Mouse (Mus musculus): Measurements from ENCODE around the gene Gm26661. TPM values are rescaled to one million over a fixed set of nuclear protein-coding genes. Genes with fewer than 3 reads are reported as not detected.

Gene Gm26661
- not detected in 2 replicates for polyA plus RNA-seq (2015; fragmentation: Nextera tagmentation; extraction: Ambion mirVana)

- TF ChIP-seq CTCF (IDR thresholded peaks at IDR 0.05; ENCODE audit: low read depth), result peak; percentile 64
- Histone ChIP-seq H3K27ac (ENCODE audit: low read depth, low read length) (no peak within 1 kb of the TSS), H3K36me3 (ENCODE audit: control insufficient read depth, insufficient read depth) (no peaks in the 10 kb centered on the region), H3K4me3 (ENCODE audit: low read depth, low read length) (peak within 1 kb of the TSS; percentile 32), H3K9ac (ENCODE audit: low read depth, low read length) (no peak within 1 kb of the TSS), H3K4me1 (replicated peaks; ENCODE audit: control insufficient read depth, insufficient read depth, low read length) (no peaks in the 10 kb centered on the region), H3K27me3 (replicated peaks; ENCODE audit: control insufficient read depth, insufficient read depth, low read length) (no peaks in the 10 kb centered on the region), H3K4me2 (replicated peaks; ENCODE audit: low read depth) (peak within 1 kb of the TSS; percentile 63), H3K9me3 (ENCODE audit: control insufficient read depth) (no peaks in the 10 kb centered on the region)
- ATAC-seq, result peak; percentile 86
- WGBS, result 2% methylated on average over 30 of the region's 30 CpGs
Measured at GRCm38 (mm10) chr14:7791532-7792159, at the start of gene Gm26661. Gene Gm26661, plus strand, starts transcription at chr14:7791587.

GRCm38 (mm10) chr14:7748944-7749763 lies 42.2 kb upstream of the Gm26661 start:
- H3K4me2 ChIP-seq (replicated peaks; ENCODE audit: low read depth), result no peak overlapping the region; the same call in 1 of the 2 replicates

GRCm38 (mm10) chr14:7749764-7750089 lies 41.7 kb upstream of the Gm26661 start:
- 16% methylated on average over 4 of the region's 4 CpGs for WGBS
- no peak for ATAC-seq
- Histone ChIP-seq H3K4me3 (ENCODE audit: low read depth, low read length) (no peak overlapping the region), H3K9me3 (ENCODE audit: control insufficient read depth) (no peaks in the 10 kb centered on the region), H3K4me2 (replicated peaks; ENCODE audit: low read depth) (no peak overlapping the region), H3K9ac (ENCODE audit: low read depth, low read length) (no peak overlapping the region), H3K27me3 (replicated peaks; ENCODE audit: control insufficient read depth, insufficient read depth, low read length) (no peaks in the 10 kb centered on the region), H3K27ac (ENCODE audit: low read depth, low read length) (no peak overlapping the region), H3K36me3 (ENCODE audit: control insufficient read depth, insufficient read depth) (no peaks in the 10 kb centered on the region), H3K4me1 (replicated peaks; ENCODE audit: control insufficient read depth, insufficient read depth, low read length) (no peaks in the 10 kb centered on the region)
- no peak for TF ChIP-seq CTCF (IDR thresholded peaks at IDR 0.05; ENCODE audit: low read depth)

More at GRCm38 (mm10) chr14:7748944-7749763, 42.2 kb upstream of the Gm26661 start:
- Histone ChIP-seq H3K4me1 (replicated peaks; ENCODE audit: control insufficient read depth, insufficient read depth, low read length) (no peaks in the 10 kb centered on the region), H3K9me3 (ENCODE audit: control insufficient read depth) (no peaks in the 10 kb centered on the region), H3K27ac (ENCODE audit: low read depth, low read length) (no peak overlapping the region), H3K36me3 (ENCODE audit: control insufficient read depth, insufficient read depth) (no peaks in the 10 kb centered on the region), H3K4me3 (ENCODE audit: low read depth, low read length) (no peak overlapping the region), H3K27me3 (replicated peaks; ENCODE audit: control insufficient read depth, insufficient read depth, low read length) (no peaks in the 10 kb centered on the region), H3K9ac (ENCODE audit: low read depth, low read length) (no peak overlapping the region)
- TF ChIP-seq CTCF (IDR thresholded peaks at IDR 0.05; ENCODE audit: low read depth), result peak; percentile 82
- 28% methylated on average over 11 of the region's 11 CpGs for WGBS
- no peak for ATAC-seq

- no peaks in the 10 kb centered on the region for H3K9me3 ChIP-seq (ENCODE audit: control insufficient read depth)
- no peak overlapping the region for H3K9ac ChIP-seq (ENCODE audit: low read depth, low read length)
- TF ChIP-seq CTCF (IDR thresholded peaks at IDR 0.05; ENCODE audit: low read depth), result peak; percentile 96
- H3K36me3 ChIP-seq (ENCODE audit: control insufficient read depth, insufficient read depth), result no peaks in the 10 kb centered on the region
- no peak overlapping the region for H3K4me3 ChIP-seq (ENCODE audit: low read depth, low read length)
- no peaks in the 10 kb centered on the region for H3K27me3 ChIP-seq (replicated peaks; ENCODE audit: control insufficient read depth, insufficient read depth, low read length)
- WGBS, result 13% methylated on average over 9 of the region's 9 CpGs
- H3K27ac ChIP-seq (ENCODE audit: low read depth, low read length), result no peak overlapping the region
- ATAC-seq, result peak; percentile 86
- no peak overlapping the region for H3K4me2 ChIP-seq (replicated peaks; ENCODE audit: low read depth)
- H3K4me1 ChIP-seq (replicated peaks; ENCODE audit: control insufficient read depth, insufficient read depth, low read length), result no peaks in the 10 kb centered on the region
Measured at GRCm38 (mm10) chr14:7765569-7766314, 25.6 kb upstream of the Gm26661 start.

- WGBS, result 28% methylated on average over 24 of the region's 24 CpGs
- H3K36me3 ChIP-seq (ENCODE audit: control insufficient read depth, insufficient read depth), result no peaks in the 10 kb centered on the region
- H3K27ac ChIP-seq (ENCODE audit: low read depth, low read length), result no peak overlapping the region
- peak; percentile 49; the same call in 1 of the 2 replicates for ATAC-seq
- peak overlapping the region; percentile 57 for H3K4me2 ChIP-seq (replicated peaks; ENCODE audit: low read depth)
- H3K9me3 ChIP-seq (ENCODE audit: control insufficient read depth), result no peaks in the 10 kb centered on the region
- peak overlapping the region; percentile 46 for H3K4me3 ChIP-seq (ENCODE audit: low read depth, low read length)
- TF ChIP-seq CTCF (IDR thresholded peaks at IDR 0.05; ENCODE audit: low read depth), result no peak
- H3K4me1 ChIP-seq (replicated peaks; ENCODE audit: control insufficient read depth, insufficient read depth, low read length), result no peaks in the 10 kb centered on the region
- no peaks in the 10 kb centered on the region for H3K27me3 ChIP-seq (replicated peaks; ENCODE audit: control insufficient read depth, insufficient read depth, low read length)
- H3K9ac ChIP-seq (ENCODE audit: low read depth, low read length), result 0 out of 2 replicates have a peak overlapping the region, but pooled peaks have one; percentile 22
Measured at GRCm38 (mm10) chr14:7773714-7774389, 17.5 kb upstream of the Gm26661 start.
